Mouse (Mus musculus): ENCODE measurements around the gene Atg2b. TPM values are rescaled to one million over a fixed set of nuclear protein-coding genes. Genes with fewer than 3 reads are reported as not detected.

The Atg2b gene
- polyA plus RNA-seq, 2 experiments, result 18.6 to 32.5 TPM

GRCm38 (mm10) chr12:105572622-105573021 lies 112.4 kb downstream of the Atg2b start:
- TF ChIP-seq POLR2A (IDR thresholded peaks at IDR 0.05; ENCODE audit: borderline replicate concordance, extremely low read depth, insufficient read depth, insufficient read length), result no peak
- no peak overlapping the region for H3K27ac ChIP-seq (replicated peaks; ENCODE audit: low read depth, low read length)
- H3K4me2 ChIP-seq (replicated peaks; ENCODE audit: low read depth, low read length, severe bottlenecking), result no peak overlapping the region
- ATAC-seq (ENCODE audit: low FRiP score, low read depth) (no peak), DNase-seq (ENCODE audit: low spot score) (no peak)
- H3K9ac ChIP-seq (ENCODE audit: low read depth, low read length, severe bottlenecking), result no peak overlapping the region
- 72% methylated on average over 2 of the region's 2 CpGs for WGBS
- no peaks in the 10 kb centered on the region for H3K9me3 ChIP-seq (ENCODE audit: control insufficient read depth, low read length)
- no peaks in the 10 kb centered on the region for H3K27me3 ChIP-seq (ENCODE audit: control insufficient read depth, insufficient read depth, low read length)
- no peak overlapping the region for H3K4me3 ChIP-seq (replicated peaks; ENCODE audit: low read length)
- no peaks in the 10 kb centered on the region; the same call in 1 of the 2 replicates for H3K4me1 ChIP-seq (ENCODE audit: control insufficient read depth, insufficient read depth, low read length)
- no peaks in the 10 kb centered on the region for H3K36me3 ChIP-seq (ENCODE audit: control insufficient read depth, insufficient read depth, low read length)

GRCm38 (mm10) chr12:105571867-105572266 lies 113.1 kb downstream of the Atg2b start:
- H3K4me3 ChIP-seq (replicated peaks; ENCODE audit: low read length), result no peak overlapping the region
- 63% methylated on average over 3 of the region's 3 CpGs for WGBS

More at GRCm38 (mm10) chr12:105571867-105572266, 113.1 kb downstream of the Atg2b start:
- DNase-seq (ENCODE audit: low spot score), result no peak
- no peak for TF ChIP-seq POLR2A (IDR thresholded peaks at IDR 0.05; ENCODE audit: borderline replicate concordance, extremely low read depth, insufficient read depth, insufficient read length)
- H3K9ac ChIP-seq (ENCODE audit: low read depth, low read length, severe bottlenecking), result no peak overlapping the region
- H3K4me1 ChIP-seq (ENCODE audit: control insufficient read depth, insufficient read depth, low read length), result no peaks in the 10 kb centered on the region; the same call in 1 of the 2 replicates
- H3K36me3 ChIP-seq (ENCODE audit: control insufficient read depth, insufficient read depth, low read length), result no peaks in the 10 kb centered on the region
- ATAC-seq (ENCODE audit: low FRiP score, low read depth), result no peak
- no peaks in the 10 kb centered on the region for H3K9me3 ChIP-seq (ENCODE audit: control insufficient read depth, low read length)
- no peaks in the 10 kb centered on the region for H3K27me3 ChIP-seq (ENCODE audit: control insufficient read depth, insufficient read depth, low read length)
- no peak overlapping the region for H3K27ac ChIP-seq (replicated peaks; ENCODE audit: low read depth, low read length)
- H3K4me2 ChIP-seq (replicated peaks; ENCODE audit: low read depth, low read length, severe bottlenecking), result no peak overlapping the region

Other genes starting within 250 kb of the Atg2b start
- 19.3 and 21.4 TPM in 2 replicates for gene D430019H16Rik, start 231.4 kb downstream of the Atg2b start, polyA plus RNA-seq (2012; rRNA removed)
- 4.2 and 5.1 TPM in 2 replicates for gene D430019H16Rik, start 231.4 kb downstream of the Atg2b start, polyA plus RNA-seq (2014; fragmentation: Nextera tagmentation; extraction: Ambion mirVana)
- gene Bdkrb2, start 122.0 kb downstream of the Atg2b start, polyA plus RNA-seq (2012; rRNA removed), result 1.7 and 2.2 TPM in 2 replicates
- 0.82 and 1.2 TPM in 2 replicates for gene Bdkrb2, start 122.0 kb downstream of the Atg2b start, polyA plus RNA-seq (2014; fragmentation: Nextera tagmentation; extraction: Ambion mirVana)
- gene Bdkrb1, start 82.1 kb downstream of the Atg2b start, polyA plus RNA-seq (2012; rRNA removed), result 0.05 and 0.10 TPM in 2 replicates
- gene Bdkrb1, start 82.1 kb downstream of the Atg2b start, polyA plus RNA-seq (2014; fragmentation: Nextera tagmentation; extraction: Ambion mirVana), result 0.23 TPM in 1 of 2 replicates, not detected in the other
- 16.4 and 16.9 TPM in 2 replicates for gene Gskip, start 382 bp downstream of the Atg2b start, polyA plus RNA-seq (2012; rRNA removed)
- gene Gskip, start 382 bp downstream of the Atg2b start, polyA plus RNA-seq (2014; fragmentation: Nextera tagmentation; extraction: Ambion mirVana), result 30.7 TPM in 2 replicates
- 0.05 and 0.33 TPM in 2 replicates for gene Ak7, start 20.8 kb upstream of the Atg2b start, polyA plus RNA-seq (2012; rRNA removed)
- 0.14 TPM in 1 of 2 replicates, not detected in the other for gene Ak7, start 20.8 kb upstream of the Atg2b start, polyA plus RNA-seq (2014; fragmentation: Nextera tagmentation; extraction: Ambion mirVana)
- gene Papola, start 99.5 kb upstream of the Atg2b start, polyA plus RNA-seq (2012; rRNA removed), result 165 and 175 TPM in 2 replicates
- gene Papola, start 99.5 kb upstream of the Atg2b start, polyA plus RNA-seq (2014; fragmentation: Nextera tagmentation; extraction: Ambion mirVana), result 163 and 171 TPM in 2 replicates